Mouse (Mus musculus) C2C12 (cell line): ENCODE data around the gene Gm20388. TPM values are rescaled to one million over a fixed set of nuclear protein-coding genes. Genes with fewer than 3 reads are reported as not detected.

Experiments
- H3K27me3 ChIP-seq: one replicate; pipeline ENCODE4 v1.6.1; 2011; ENCODE audit not compliant: control insufficient read depth, insufficient read depth, insufficient read length
- H3K36me3 ChIP-seq: one replicate; pipeline ENCODE4 v1.6.1; 2011; ENCODE audit not compliant: control insufficient read depth, insufficient read depth
- H3K4me3 ChIP-seq: one replicate; pipeline ENCODE4 v1.5.1; 2011; ENCODE audit warnings: mild to moderate bottlenecking, control low read depth; ENCODE audit not compliant: poor library complexity, insufficient read depth, severe bottlenecking
- H3K79me2 ChIP-seq: one replicate; pipeline ENCODE4 v1.6.1; 2011; ENCODE audit not compliant: control insufficient read depth, insufficient read depth
- H3K79me3 ChIP-seq: one replicate; pipeline ENCODE4 v1.6.1; 2011; ENCODE audit warnings: low read depth, control low read depth
- H3ac ChIP-seq: one replicate; pipeline ENCODE3; 2011; ENCODE audit warnings: low read depth; ENCODE audit not compliant: control insufficient read depth, insufficient read length
- CEBPB ChIP-seq: IDR thresholded peaks from one replicate; pipeline ENCODE4 v1.6.1; 2011; ENCODE audit warnings: low read depth, mild to moderate bottlenecking, control low read depth, moderate library complexity
- CTCF ChIP-seq: IDR thresholded peaks from one replicate; pipeline ENCODE4 v1.5.1; 2011; ENCODE audit not compliant: control insufficient read depth, insufficient read depth, insufficient read length
- FOSL1 ChIP-seq: IDR thresholded peaks from one replicate; pipeline ENCODE4 v1.8.0; 2011; ENCODE audit warnings: mild to moderate bottlenecking, low read length; ENCODE audit not compliant: poor library complexity, insufficient read depth, severe bottlenecking
- MAX ChIP-seq: IDR thresholded peaks from one replicate; pipeline ENCODE4 v1.6.1; 2011; ENCODE audit warnings: mild to moderate bottlenecking, control low read depth
- MYOD1 ChIP-seq: IDR thresholded peaks from one replicate; pipeline ENCODE4 v1.6.1; 2011; ENCODE audit warnings: low read depth; ENCODE audit not compliant: control insufficient read depth, insufficient read length
- MYOG ChIP-seq: IDR thresholded peaks from one replicate; pipeline ENCODE4 v1.6.1; 2011; ENCODE audit not compliant: control insufficient read depth, insufficient read length; ENCODE audit errors: extremely low read depth
- USF1 ChIP-seq: IDR thresholded peaks from one replicate; pipeline ENCODE4 v1.6.1; 2011; ENCODE audit warnings: low read depth, mild to moderate bottlenecking, control low read depth, moderate library complexity
- polyA plus RNA-seq: library from polyadenylated mRNA; unstranded; fragments of >200 nt; fragmentation: generic; extraction: Trizol; gene quantifications from one replicate; pipeline ENCODE4 v1.2.1, GENCODE M21; 2012; ENCODE audit warnings: missing spikeins

Gene Gm20388
- polyA plus RNA-seq, 1 experiment: 15.0 TPM

DNA sequence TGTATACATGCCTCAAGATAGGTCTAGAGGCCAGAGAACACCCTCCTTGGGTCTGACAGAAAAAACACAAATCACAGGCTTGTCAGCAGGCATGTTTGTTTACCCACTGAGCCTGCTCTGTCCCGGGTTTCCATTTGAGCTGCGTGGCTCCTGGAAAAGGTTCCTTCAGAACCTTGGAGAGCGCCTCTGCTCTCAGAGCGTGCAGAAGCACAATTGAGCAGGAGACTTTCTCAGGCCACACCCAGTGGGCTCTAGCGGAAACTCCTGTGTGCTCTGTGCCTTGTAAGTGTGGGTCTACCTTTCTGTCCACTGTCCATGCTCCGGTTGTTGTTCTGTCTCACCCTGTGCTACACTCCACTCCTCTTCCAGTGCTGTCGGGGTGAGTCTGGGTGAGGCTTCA lies 1825.6 kb downstream of the Gm20388 start:
- H3ac ChIP-seq: no peak overlapping the region
- no peaks in the 10 kb centered on the region for H3K36me3 ChIP-seq
- H3K4me3 ChIP-seq: no peak overlapping the region
- no peak for TF ChIP-seq CEBPB
- no peak for TF ChIP-seq MYOD1
- no peak for TF ChIP-seq FOSL1
- TF ChIP-seq CTCF: no peak
- TF ChIP-seq MAX: no peak
- no peak for TF ChIP-seq USF1
- no peak for TF ChIP-seq MYOG
- no peaks in the 10 kb centered on the region for H3K79me3 ChIP-seq
- peaks cover 70% of the 10 kb centered on the region for H3K27me3 ChIP-seq
- H3K79me2 ChIP-seq: no peaks in the 10 kb centered on the region

GRCm38 (mm10) chr8:121740721-121741120 lies 1830.1 kb downstream of the Gm20388 start:
- Histone ChIP-seq H3K4me3 (no peak overlapping the region), H3K36me3 (no peaks in the 10 kb centered on the region), H3K79me2 (no peaks in the 10 kb centered on the region), H3ac (no peak overlapping the region), H3K27me3 (peaks cover 73% of the 10 kb centered on the region), H3K79me3 (no peaks in the 10 kb centered on the region)
- no peak for TF ChIP-seq USF1
- TF ChIP-seq MAX: no peak
- TF ChIP-seq CEBPB: no peak
- no peak for TF ChIP-seq CTCF
- no peak for TF ChIP-seq FOSL1
- TF ChIP-seq MYOD1: no peak
- TF ChIP-seq MYOG: no peak

- Histone ChIP-seq H3ac (no peak overlapping the region), H3K27me3 (peaks cover 56% of the 10 kb centered on the region), H3K79me2 (no peaks in the 10 kb centered on the region), H3K4me3 (no peak overlapping the region), H3K79me3 (no peaks in the 10 kb centered on the region), H3K36me3 (no peaks in the 10 kb centered on the region)
- TF ChIP-seq MAX (no peak), MYOD1 (no peak), CEBPB (no peak), FOSL1 (no peak), USF1 (no peak), MYOG (no peak), CTCF (no peak)
Observed at GRCm38 (mm10) chr8:121749501-121749900, 1838.9 kb downstream of the Gm20388 start.

GRCm38 (mm10) chr8:121750512-121750911 lies 1839.9 kb downstream of the Gm20388 start:
- Histone ChIP-seq H3K79me2 (no peaks in the 10 kb centered on the region), H3K79me3 (no peaks in the 10 kb centered on the region), H3K27me3 (peaks cover 56% of the 10 kb centered on the region), H3K4me3 (no peak overlapping the region), H3ac (no peak overlapping the region), H3K36me3 (no peaks in the 10 kb centered on the region)
- TF ChIP-seq FOSL1: no peak
- TF ChIP-seq MYOG: no peak
- no peak for TF ChIP-seq USF1
- TF ChIP-seq CTCF: no peak
- TF ChIP-seq MAX: no peak
- TF ChIP-seq CEBPB: no peak
- TF ChIP-seq MYOD1: no peak

- Histone ChIP-seq H3K27me3 (peaks cover 56% of the 10 kb centered on the region), H3K79me3 (no peaks in the 10 kb centered on the region)
Observed at GRCm38 (mm10) chr8:121751407-121751806, 1840.8 kb downstream of the Gm20388 start.

DNA sequence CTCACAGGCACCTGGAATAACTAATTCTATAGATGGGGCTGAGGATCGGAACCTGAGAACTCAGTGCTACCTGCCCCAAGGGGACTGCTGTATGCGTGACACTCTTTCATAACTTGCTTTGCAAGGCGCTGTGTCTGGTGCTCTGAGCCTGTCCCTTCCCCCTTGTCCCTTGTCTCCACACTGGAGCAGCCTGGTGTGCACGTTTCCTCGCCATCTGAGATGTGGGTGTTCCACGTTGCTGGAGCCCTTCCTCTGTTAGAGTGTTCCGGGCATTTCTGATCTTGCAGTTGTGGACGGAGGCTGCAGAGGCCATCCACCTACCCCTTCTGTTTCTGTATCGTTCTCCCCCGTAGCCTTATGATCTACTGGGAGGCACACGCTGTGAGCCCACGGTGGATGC lies 1847.8 kb downstream of the Gm20388 start:
- H3K4me3 ChIP-seq: no peak overlapping the region
- H3K36me3 ChIP-seq: no peaks in the 10 kb centered on the region
- H3ac ChIP-seq: no peak overlapping the region
- peaks cover 58% of the 10 kb centered on the region for H3K27me3 ChIP-seq
- no peaks in the 10 kb centered on the region for H3K79me3 ChIP-seq
- no peaks in the 10 kb centered on the region for H3K79me2 ChIP-seq
- TF ChIP-seq MYOG: no peak
- no peak for TF ChIP-seq CTCF
- no peak for TF ChIP-seq FOSL1

More at GRCm38 (mm10) chr8:121751407-121751806, 1840.8 kb downstream of the Gm20388 start:
- no peaks in the 10 kb centered on the region for H3K79me2 ChIP-seq
- H3K4me3 ChIP-seq: no peak overlapping the region
- TF ChIP-seq CTCF (peak; percentile 74), MYOD1 (no peak), MAX (peak; percentile 36)
- H3ac ChIP-seq: no peak overlapping the region
- H3K36me3 ChIP-seq: no peaks in the 10 kb centered on the region
